In the genomic region with DNA sequence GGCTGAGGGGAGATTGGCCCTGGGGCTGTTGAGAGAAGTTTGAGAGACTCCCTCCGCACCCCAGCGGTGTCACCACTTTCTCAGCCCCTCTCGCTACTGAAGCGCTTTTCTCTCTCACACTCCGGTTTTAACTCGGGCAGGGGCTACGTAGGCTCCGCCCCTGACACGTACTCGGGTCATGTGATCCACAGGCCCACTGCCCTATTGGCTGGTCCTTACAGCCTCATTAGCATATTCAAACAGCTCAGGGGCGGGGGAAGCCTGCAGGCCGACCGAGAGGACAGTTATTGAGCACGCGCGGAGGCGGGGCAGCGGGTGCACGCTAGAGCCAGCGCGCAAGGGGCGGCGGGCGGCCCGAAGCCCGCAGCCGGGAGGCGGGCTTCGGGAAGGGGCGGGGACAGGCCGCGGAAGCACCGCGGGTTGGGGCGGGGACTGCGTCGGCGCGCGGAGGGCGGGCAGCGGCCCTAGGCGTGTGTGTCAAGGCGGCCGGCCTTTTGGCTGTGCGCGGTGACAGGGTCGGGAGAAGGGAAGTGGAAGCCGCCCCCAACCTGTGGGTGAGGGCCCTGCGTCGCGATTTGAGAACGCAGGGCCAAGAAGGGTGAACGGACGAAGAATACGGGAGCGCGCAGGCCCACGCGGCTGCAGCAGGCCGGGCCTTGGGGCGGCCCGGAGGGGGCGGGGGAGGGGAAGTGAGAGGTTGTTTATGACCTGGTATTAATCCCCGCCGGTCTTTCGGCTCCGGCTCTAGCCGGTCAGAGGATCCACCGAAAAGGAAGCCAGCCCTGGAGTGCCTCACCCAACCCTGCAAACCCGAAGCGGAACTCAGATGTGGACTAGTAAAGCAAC, we compare ENCODE assay signal across 8 mouse cellular contexts. TPM values are rescaled to one million over a fixed set of nuclear protein-coding genes. Genes with fewer than 3 reads are reported as not detected.
DNase-seq lines count a peak whose midpoint lies in the region; ATAC-seq and TF ChIP-seq lines count a peak whose summit lies in the region.

TSS of gene Ints6 (minus strand) at position 134 of the 846 bp plus-strand sequence.

- no peak for TF ChIP-seq RAD21 in MEL (IDR thresholded peaks at IDR 0.05; ENCODE audit: low read depth, low read length)

- TF ChIP-seq POLR2A in MEL (IDR thresholded peaks at IDR 0.05; ENCODE audit: control insufficient read depth in 1 of 2, insufficient read depth in 1 of 2, low read depth in 1 of 2, low read length in 2 of 2, poor library complexity in 1 of 2): peak; percentile 99 to 100
- TF ChIP-seq POLR2A in cerebellum, adult 2 months (IDR thresholded peaks at IDR 0.05; ENCODE audit: borderline replicate concordance, insufficient read depth, low read length): peak; percentile 100

- H3K4me3 ChIP-seq in MEL (ENCODE audit: control insufficient read depth in 1 of 2, insufficient read depth in 1 of 2, low read depth in 2 of 2, low read length in 2 of 2): peak within 1 kb of the TSS; percentile 85
- peak within 1 kb of the TSS; percentile 82 for H3K4me3 ChIP-seq in cerebellum, adult 2 months (replicated peaks; ENCODE audit: insufficient read depth, low read depth, low read length)
- peak within 1 kb of the TSS; percentile 79 for H3K4me3 ChIP-seq in forebrain, postnatal 0 days (ENCODE audit: low read depth, low read length)
- peak within 1 kb of the TSS; percentile 95 for H3K4me3 ChIP-seq in lung, embryonic 15.5 days

- H3K36me3 ChIP-seq in MEL (ENCODE audit: control insufficient read depth in 1 of 2, insufficient read depth in 2 of 2, low read length in 2 of 2): peaks cover 4 to 31% of the 10 kb centered on the region in 2 experiments
- H3K36me3 ChIP-seq in forebrain, postnatal 0 days (ENCODE audit: insufficient read depth): no peaks in the 10 kb centered on the region; the same call in 1 of the 2 replicates
- peaks cover 9% of the 10 kb centered on the region; the same call in 1 of the 2 replicates for H3K36me3 ChIP-seq in lung, embryonic 15.5 days

- TF ChIP-seq CTCF in MEL (IDR thresholded peaks at IDR 0.05 in 2 of 3, conservative IDR thresholded peaks at IDR 0.05 in 1 of 3; ENCODE audit: control insufficient read depth in 1 of 3, insufficient read depth in 1 of 3, low read depth in 2 of 3, low read length in 3 of 3, poor library complexity in 1 of 3, severe bottlenecking in 1 of 3): no peak
- TF ChIP-seq CTCF in cerebellum, adult 2 months (IDR thresholded peaks at IDR 0.05; ENCODE audit: borderline replicate concordance, insufficient read depth, low read depth, low read length): no peak
- peak; percentile 13; the same call in 1 of the 2 replicates for TF ChIP-seq CTCF in forebrain, postnatal 0 days (IDR thresholded peaks at IDR 0.05; ENCODE audit: low read depth)

- DNase-seq in MEL (ENCODE audit: low read depth, low spot score): peak; percentile 99
- peak; percentile 97 to 100 for DNase-seq in cerebellum, adult 2 months
- peak; percentile 99 for DNase-seq in forebrain, postnatal 0 days
- DNase-seq in heart, postnatal 4 days: peak; percentile 97
- DNase-seq in layer of hippocampus, adult 8-10 months (ENCODE audit: low spot score in 2 of 2): peak; percentile 99
- DNase-seq in ovary, adult 18-20 months (ENCODE audit: low spot score): peak; percentile 100
- DNase-seq in thymus, postnatal 0 days (ENCODE audit: low spot score): peak; percentile 99

- peaks cover 21% of the 10 kb centered on the region for H3K79me2 ChIP-seq in MEL (ENCODE audit: control insufficient read depth, insufficient read depth, low read length, poor library complexity)

- peak within 1 kb of the TSS; percentile 98 for H3K9ac ChIP-seq in MEL (ENCODE audit: control insufficient read depth, low read depth, low read length, poor library complexity, severe bottlenecking)
- peak within 1 kb of the TSS; percentile 89 for H3K9ac ChIP-seq in forebrain, postnatal 0 days
- peak within 1 kb of the TSS; percentile 94 for H3K9ac ChIP-seq in lung, embryonic 15.5 days

- peak; percentile 95 for ATAC-seq in forebrain, postnatal 0 days
- ATAC-seq in lung, embryonic 15.5 days (ENCODE audit: borderline replicate concordance, extremely low read depth, low FRiP score, low TSS enrichment): peak; percentile 96

- H3K27ac ChIP-seq in MEL (ENCODE audit: control insufficient read depth, low read depth, low read length): peak within 1 kb of the TSS; percentile 90
- H3K27ac ChIP-seq in cerebellum, adult 2 months (ENCODE audit: insufficient read depth, low read length): peak within 1 kb of the TSS; percentile 94
- H3K27ac ChIP-seq in forebrain, postnatal 0 days (ENCODE audit: low read depth, low read length): peak within 1 kb of the TSS; percentile 98
- peak within 1 kb of the TSS; percentile 99 for H3K27ac ChIP-seq in lung, embryonic 15.5 days

- H3K4me2 ChIP-seq in forebrain, postnatal 0 days (ENCODE audit: low read depth): peak within 1 kb of the TSS; percentile 87
- H3K4me2 ChIP-seq in lung, embryonic 15.5 days: peak within 1 kb of the TSS; percentile 69

- TF ChIP-seq EP300 in MEL (IDR thresholded peaks at IDR 0.05; ENCODE audit: low read depth in 1 of 2, low read length in 2 of 2): no peak; a peak in 1 of 4 replicates

- H3K27me3 ChIP-seq in MEL (ENCODE audit: control insufficient read depth in 1 of 2, insufficient read depth in 2 of 2, low read length in 2 of 2): no peaks in the 10 kb centered on the region
- H3K27me3 ChIP-seq in cerebellum, adult 2 months (ENCODE audit: control insufficient read depth, insufficient read depth, low read length): no peaks in the 10 kb centered on the region
- H3K27me3 ChIP-seq in forebrain, postnatal 0 days (ENCODE audit: insufficient read depth, low read length): no peaks in the 10 kb centered on the region
- no peaks in the 10 kb centered on the region for H3K27me3 ChIP-seq in lung, embryonic 15.5 days

- peaks cover 5 to 15% of the 10 kb centered on the region in 2 experiments; a peak in 3 of 4 replicates for H3K4me1 ChIP-seq in MEL (ENCODE audit: control insufficient read depth in 1 of 2, insufficient read depth in 2 of 2, low read length in 2 of 2)
- H3K4me1 ChIP-seq in cerebellum, adult 2 months (ENCODE audit: control insufficient read depth, insufficient read depth, low read length): peaks cover 3% of the 10 kb centered on the region; the same call in 1 of the 2 replicates
- no peaks in the 10 kb centered on the region for H3K4me1 ChIP-seq in forebrain, postnatal 0 days (ENCODE audit: insufficient read depth)
- peaks cover 6% of the 10 kb centered on the region; the same call in 1 of the 2 replicates for H3K4me1 ChIP-seq in lung, embryonic 15.5 days

- no peaks in the 10 kb centered on the region for H3K9me3 ChIP-seq in MEL (replicated peaks; ENCODE audit: insufficient read depth, low read length)
- no peaks in the 10 kb centered on the region for H3K9me3 ChIP-seq in forebrain, postnatal 0 days (ENCODE audit: low read length)
- no peaks in the 10 kb centered on the region for H3K9me3 ChIP-seq in lung, embryonic 15.5 days

- WGBS in cerebellum, adult 2 months: under 1% methylated on average over 72 of the region's 72 CpGs
- WGBS in forebrain, postnatal 0 days: under 1% methylated on average over 72 of the region's 72 CpGs
- WGBS in lung, embryonic 15.5 days: under 1% methylated on average over 72 of the region's 72 CpGs

TF ChIP-seq in MEL, 35 proteins besides CTCF, POLR2A, EP300 and RAD21 (continues in another document):
- TF ChIP-seq ZMIZ1 (IDR thresholded peaks at IDR 0.05; ENCODE audit: low read depth, low read length) (peak; percentile 100), ELF1 (IDR thresholded peaks at IDR 0.05; ENCODE audit: low read depth, low read length) (peak; percentile 21), ETS1 (IDR thresholded peaks at IDR 0.05; ENCODE audit: low read depth, low read length) (peak; percentile 36; the same call in 1 of the 2 replicates), SIN3A (IDR thresholded peaks at IDR 0.05; ENCODE audit: low read length) (peak; percentile 64; the same call in 1 of the 2 replicates), MAFK (IDR thresholded peaks at IDR 0.05; ENCODE audit: borderline replicate concordance, low read depth, low read length) (no peak), POLR2AphosphoS5 (IDR thresholded peaks at IDR 0.05; ENCODE audit: borderline replicate concordance, low read depth, low read length) (peak; percentile 98), USF2 (IDR thresholded peaks at IDR 0.05; ENCODE audit: borderline replicate concordance in 1 of 2, insufficient read depth in 1 of 2, low read depth in 1 of 2, low read length in 2 of 2) (peak; percentile 78 to 93), NRF1 (IDR thresholded peaks at IDR 0.05; ENCODE audit: insufficient read depth, low read depth, low read length, poor library complexity, severe bottlenecking) (peak; percentile 72), MYB (IDR thresholded peaks at IDR 0.05; ENCODE audit: low read depth, low read length) (no peak), BHLHE40 (IDR thresholded peaks at IDR 0.05; ENCODE audit: borderline replicate concordance, low read depth, low read length) (peak; percentile 7; the same call in 1 of the 2 replicates), MAX (IDR thresholded peaks at IDR 0.05; ENCODE audit: low read length) (peak; percentile 90), SMC3 (IDR thresholded peaks at IDR 0.05; ENCODE audit: low read depth, low read length) (no peak; the same call in 1 of the 2 replicates), HCFC1 (IDR thresholded peaks at IDR 0.05; ENCODE audit: low read depth, low read length) (peak; percentile 58), USF1 (IDR thresholded peaks at IDR 0.05; ENCODE audit: low read depth, low read length) (peak; percentile 99), E2F4 (IDR thresholded peaks at IDR 0.05; ENCODE audit: borderline replicate concordance, low read depth, low read length) (no peak), UBTF (IDR thresholded peaks at IDR 0.05; ENCODE audit: borderline replicate concordance, insufficient read depth, low read depth, low read length) (peak; percentile 40; the same call in 1 of the 2 replicates), ZNF384 (IDR thresholded peaks at IDR 0.05; ENCODE audit: low read depth, low read length) (no peak), MXI1 (IDR thresholded peaks at IDR 0.05; ENCODE audit: low read depth, low read length) (peak; percentile 56), RCOR1 (IDR thresholded peaks at IDR 0.05; ENCODE audit: low read depth, low read length) (no peak)

RNA-seq across cellular contexts. Expression of gene Ints6, which starts in this region (rescaled TPM):
- total RNA-seq in MEL (2012; rRNA removed): 29.1 and 31.0 TPM in 2 replicates
- polyA plus RNA-seq in MEL (2012; ENCODE audit: insufficient read depth in 1 of 2, insufficient read length in 2 of 2, low read depth in 1 of 2, low replicate concordance in 2 of 2, missing spikeins in 1 of 2): 100 to 1,000 TPM in 1 of 2 experiments, 10 to 100 TPM in 1; 27.4 to 150 TPM
- 13.1 and 15.1 TPM in 2 replicates for polyA plus RNA-seq in cerebellum, adult 2 months (2012; rRNA removed)
- 20.3 and 25.4 TPM in 2 replicates for total RNA-seq in forebrain, postnatal 0 days (2014; rRNA removed)
- 4.3 and 9.1 TPM in 2 replicates for polyA plus RNA-seq in forebrain, postnatal 0 days (2015; fragmentation: Nextera tagmentation; extraction: Ambion mirVana)
- 10 to 100 TPM; 19.0 to 25.0 TPM for total RNA-seq in heart, postnatal 4 days (2021)
- 10 to 100 TPM; 32.8 to 51.3 (median 42.3) TPM for total RNA-seq in layer of hippocampus, adult 8-10 months (2022)
- polyA plus RNA-seq in lung, embryonic 15.5 days (2015; fragmentation: Nextera tagmentation; extraction: Ambion mirVana): 18.5 and 22.8 TPM in 2 replicates
- polyA plus RNA-seq in thymus, postnatal 0 days (2015; fragmentation: Nextera tagmentation; extraction: Ambion mirVana): 13.6 and 15.5 TPM in 2 replicates

Comparison
In these comparisons a context has a peak if more than half of its experiments do, and no peak if none do; other contexts are left out.
1. Peak in every context shown above with its lines: DNase-seq, ATAC-seq, H3K4me3 ChIP-seq and H3K27ac ChIP-seq.